Mouse (Mus musculus): ENCODE results near the gene Mthfd2.

Gene Mthfd2

DNA sequence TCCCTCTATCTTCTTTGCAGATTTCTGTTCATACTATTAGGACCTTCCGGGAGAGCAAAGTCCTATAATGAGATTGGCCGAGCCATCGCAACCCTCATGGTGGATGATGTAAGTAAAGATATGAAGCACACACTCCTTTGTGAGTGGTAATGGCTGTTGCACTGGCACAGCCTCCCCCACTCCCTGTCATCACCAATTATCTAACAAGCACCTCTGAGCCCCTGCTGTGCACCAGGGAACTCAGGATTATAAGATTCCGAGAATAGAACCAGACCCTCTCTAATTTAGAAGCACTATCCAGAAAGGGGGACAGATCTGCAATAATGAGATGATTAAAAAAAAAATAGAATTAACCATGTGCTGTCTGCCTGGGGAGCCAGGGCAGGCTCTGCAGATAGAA is 60.1 kb downstream of the Mthfd2 start:
- no peak for DNase-seq

DNA sequence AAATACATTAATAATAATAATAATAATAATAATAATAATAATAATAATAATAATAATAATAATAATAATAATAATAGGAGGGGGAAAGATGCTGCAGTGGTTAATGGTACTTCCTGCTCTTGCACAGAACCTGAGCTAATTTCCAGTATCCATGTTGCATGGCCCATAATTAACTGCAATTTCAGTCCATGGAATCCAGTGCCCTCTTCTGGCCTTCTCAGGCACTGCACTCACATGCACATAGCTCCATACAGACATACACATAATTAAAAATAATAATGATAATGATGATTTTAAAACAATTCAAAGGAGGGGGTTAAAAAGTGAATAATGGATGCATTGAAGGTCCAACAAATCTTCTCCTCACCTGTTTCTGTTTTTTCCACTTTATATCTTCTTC is 60.5 kb downstream of the Mthfd2 start:
- DNase-seq = no peak

DNA sequence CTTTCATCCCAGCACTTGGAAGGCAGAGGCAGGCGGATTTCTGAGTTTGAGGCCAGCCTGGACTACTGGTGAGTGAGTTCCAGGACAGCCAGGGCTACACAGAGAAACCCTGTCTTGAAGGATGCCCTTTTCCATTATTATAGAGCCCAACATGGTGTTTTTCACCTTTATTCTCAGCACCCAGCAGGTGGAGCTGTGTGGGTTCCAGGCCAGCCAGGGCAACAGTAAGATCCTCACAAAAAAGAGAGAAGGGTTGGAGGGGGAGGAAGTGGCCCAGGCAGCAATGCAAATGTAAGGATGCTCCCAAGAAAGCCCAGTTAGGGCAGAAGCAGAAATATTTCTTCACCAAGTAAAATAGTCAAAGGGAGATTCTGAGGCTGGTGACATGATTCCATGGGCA is 61.2 kb downstream of the Mthfd2 start:
- DNase-seq = no peak

All from right cerebral cortex, adult 18-20 months (tissue).